Mouse (Mus musculus): ENCODE measurements at regions not wholly inside any gene's neighbourhood (a gene's known extent, or its start where the extent isn't known, plus 50 kb on each side); places are given as distances from the start of the nearest gene placed in this dataset.
A peak's percentile ranks its signal among the peaks of the same experiment; 100 is the strongest.

DNA sequence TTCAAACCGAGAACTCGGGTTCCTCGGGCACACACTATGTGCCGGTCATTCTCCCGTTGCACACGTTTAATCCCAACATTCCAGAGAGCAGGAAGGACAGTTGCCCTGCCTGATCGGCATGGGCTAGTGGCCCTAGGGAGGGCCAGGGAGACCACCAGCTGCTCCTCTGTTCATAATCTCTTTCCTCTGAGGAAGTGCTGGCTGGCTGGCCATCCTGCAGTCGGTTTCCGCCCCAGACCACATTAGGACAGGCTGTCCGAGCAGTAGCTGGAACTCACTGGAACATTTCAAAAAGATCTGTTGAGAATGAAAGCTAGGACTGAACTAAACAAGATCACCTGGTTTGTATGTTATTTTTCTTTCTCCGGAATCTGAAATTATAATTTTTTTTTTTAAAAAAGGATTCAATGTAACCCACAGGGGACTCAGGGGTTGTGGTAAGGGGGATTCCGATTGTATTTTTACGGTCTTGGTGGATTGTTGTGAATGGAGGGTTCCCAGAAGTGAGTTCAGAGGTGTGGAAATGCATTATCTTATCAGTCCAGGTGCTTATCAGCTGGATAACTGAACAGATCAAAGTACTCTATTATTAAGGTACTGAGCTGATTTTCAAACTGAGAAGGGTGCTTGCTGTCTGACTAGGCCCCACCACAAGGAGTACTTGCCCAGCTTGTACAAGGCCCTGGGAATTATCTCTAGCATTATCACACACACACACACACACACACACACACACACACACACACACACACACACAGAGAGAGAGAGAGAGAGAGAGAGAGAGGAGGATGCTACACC is 131.4 kb downstream of the Ly86 start:
- 9% methylated on average over 13 of the region's 13 CpGs for WGBS (ENCODE audit: insufficient replicate concordance)
- no peaks in the 10 kb centered on the region for H3K36me3 ChIP-seq (replicated peaks; ENCODE audit: control insufficient read depth, insufficient read depth, low read depth)
- H3K9ac ChIP-seq (replicated peaks), result no peak overlapping the region
- no peak overlapping the region for H3K4me3 ChIP-seq (ENCODE audit: insufficient read depth in 1 of 2, low read depth in 2 of 2, low read length in 2 of 2)
- H3K9me3 ChIP-seq (ENCODE audit: control insufficient read depth, low read length), result no peaks in the 10 kb centered on the region
- H3K27me3 ChIP-seq (ENCODE audit: control insufficient read depth, insufficient read depth, low read length), result no peaks in the 10 kb centered on the region
- ATAC-seq (ENCODE audit: insufficient read depth), result no peak
- TF ChIP-seq CTCF (IDR thresholded peaks at IDR 0.05; ENCODE audit: low read depth), result no peak
- H3K4me1 ChIP-seq (replicated peaks; ENCODE audit: control insufficient read depth in 2 of 2, insufficient read depth in 2 of 2, low read length in 1 of 2), result peaks cover 2 to 19% of the 10 kb centered on the region in 2 experiments; a peak in 2 of 4 replicates
- H3K4me2 ChIP-seq (ENCODE audit: low read depth), result 0 out of 2 replicates have a peak overlapping the region, but pooled peaks have one; percentile 13
- no peak for DNase-seq (ENCODE audit: low read depth in 3 of 3, low spot score in 3 of 3)
- H3K27ac ChIP-seq, result no peak overlapping the region

DNA sequence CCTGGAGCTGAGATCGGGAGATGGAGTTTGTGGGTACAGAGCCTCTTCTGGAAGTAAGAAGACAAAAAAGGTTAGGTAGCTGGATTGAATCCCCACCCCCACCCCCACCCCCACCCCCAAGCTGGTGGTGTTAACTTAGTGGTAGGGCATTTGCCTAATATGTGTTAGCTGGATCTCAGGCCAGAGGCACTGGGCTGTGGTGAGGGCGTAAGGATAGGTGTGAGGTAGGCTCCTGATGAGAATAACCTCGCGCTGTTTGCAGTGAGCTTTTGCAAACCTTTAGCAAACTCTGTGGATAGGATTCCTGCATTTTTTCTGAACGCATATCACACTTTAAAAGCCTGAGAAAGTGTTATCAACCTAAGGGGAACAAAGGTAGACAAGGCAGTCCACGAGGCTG is 132.3 kb downstream of the Ly86 start:
- no peaks in the 10 kb centered on the region for H3K27me3 ChIP-seq (ENCODE audit: control insufficient read depth, insufficient read depth, low read length)
- 16% methylated on average over 6 of the region's 6 CpGs for WGBS (ENCODE audit: insufficient replicate concordance)
- H3K9me3 ChIP-seq (ENCODE audit: control insufficient read depth, low read length), result no peaks in the 10 kb centered on the region
- H3K36me3 ChIP-seq (replicated peaks; ENCODE audit: control insufficient read depth, insufficient read depth, low read depth), result no peaks in the 10 kb centered on the region
- TF ChIP-seq CTCF (IDR thresholded peaks at IDR 0.05; ENCODE audit: low read depth), result no peak
- TF ChIP-seq EP300 (IDR thresholded peaks at IDR 0.05; ENCODE audit: low read depth), result no peak
- peak overlapping the region; percentile 29; the same call in 1 of the 2 replicates for H3K4me2 ChIP-seq (ENCODE audit: low read depth)
- H3K9ac ChIP-seq (replicated peaks), result no peak overlapping the region
- ATAC-seq (ENCODE audit: insufficient read depth) (no peak), DNase-seq (ENCODE audit: low read depth in 3 of 3, low spot score in 3 of 3) (no peak)
- no peak overlapping the region for H3K27ac ChIP-seq
- H3K4me1 ChIP-seq (replicated peaks; ENCODE audit: control insufficient read depth in 2 of 2, insufficient read depth in 2 of 2, low read length in 1 of 2), result peaks cover 2 to 19% of the 10 kb centered on the region in 2 experiments; a peak in 2 of 4 replicates
- no peak overlapping the region for H3K4me3 ChIP-seq (ENCODE audit: insufficient read depth in 1 of 2, low read depth in 2 of 2, low read length in 2 of 2)

DNA sequence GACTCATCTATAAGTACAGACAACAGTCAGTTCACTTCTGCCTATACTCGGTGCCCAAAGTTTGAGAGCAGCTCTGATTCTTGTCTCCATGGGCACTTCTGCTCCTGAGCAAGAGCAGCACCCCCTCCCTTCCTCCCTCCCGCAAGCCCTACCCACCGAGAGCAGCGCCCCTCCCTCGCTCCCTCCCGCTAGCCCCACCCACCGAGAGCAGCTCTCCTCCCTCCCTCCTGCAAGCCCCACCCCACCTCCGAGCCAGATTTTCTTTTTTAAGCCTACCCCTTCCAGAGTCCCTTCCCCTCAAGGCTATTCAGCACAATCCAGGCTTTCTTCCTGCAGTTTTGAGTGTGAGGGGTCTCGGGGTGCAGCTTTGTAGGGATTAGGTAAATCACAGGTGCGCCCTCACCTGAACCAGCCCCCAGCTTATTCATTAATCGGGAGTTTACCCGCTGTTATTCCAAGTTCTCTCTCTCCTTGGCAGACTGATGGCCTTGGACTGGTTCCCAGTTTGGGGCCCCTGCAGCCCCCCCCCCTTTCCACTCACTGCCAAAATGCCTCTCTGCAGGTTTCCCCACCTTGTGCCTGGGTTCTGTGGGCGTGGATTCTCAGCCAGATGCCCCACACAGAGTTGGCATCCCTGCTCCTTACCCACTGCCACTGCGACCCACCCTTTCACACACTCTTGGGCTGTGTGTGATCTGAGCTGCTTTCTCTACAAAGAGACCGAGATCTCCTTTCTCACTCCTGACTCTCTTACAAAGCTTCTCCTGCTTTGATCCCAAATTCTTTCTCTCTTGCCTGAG is 132.9 kb downstream of the Ly86 start:
- WGBS (ENCODE audit: insufficient replicate concordance), result 13% methylated on average over 15 of the region's 15 CpGs
- TF ChIP-seq CTCF (IDR thresholded peaks at IDR 0.05; ENCODE audit: low read depth) (no peak), EP300 (IDR thresholded peaks at IDR 0.05; ENCODE audit: low read depth) (no peak)
- Histone ChIP-seq H3K27me3 (ENCODE audit: control insufficient read depth, insufficient read depth, low read length) (no peaks in the 10 kb centered on the region), H3K27ac (no peak overlapping the region), H3K9ac (replicated peaks) (no peak overlapping the region), H3K9me3 (ENCODE audit: control insufficient read depth, low read length) (no peaks in the 10 kb centered on the region), H3K4me3 (ENCODE audit: insufficient read depth in 1 of 2, low read depth in 2 of 2, low read length in 2 of 2) (peak overlapping the region; percentile 14 to 15; a peak in 1 of 4 replicates), H3K36me3 (replicated peaks; ENCODE audit: control insufficient read depth, insufficient read depth, low read depth) (no peaks in the 10 kb centered on the region), H3K4me2 (ENCODE audit: low read depth) (peak overlapping the region; percentile 38), H3K4me1 (replicated peaks; ENCODE audit: control insufficient read depth in 2 of 2, insufficient read depth in 2 of 2, low read length in 1 of 2) (peaks cover 2 to 19% of the 10 kb centered on the region in 2 experiments; a peak in 2 of 4 replicates)
- no peak for DNase-seq (ENCODE audit: low read depth in 3 of 3, low spot score in 3 of 3)
- ATAC-seq (ENCODE audit: insufficient read depth), result peak; percentile 23; the same call in 1 of the 2 replicates

DNA sequence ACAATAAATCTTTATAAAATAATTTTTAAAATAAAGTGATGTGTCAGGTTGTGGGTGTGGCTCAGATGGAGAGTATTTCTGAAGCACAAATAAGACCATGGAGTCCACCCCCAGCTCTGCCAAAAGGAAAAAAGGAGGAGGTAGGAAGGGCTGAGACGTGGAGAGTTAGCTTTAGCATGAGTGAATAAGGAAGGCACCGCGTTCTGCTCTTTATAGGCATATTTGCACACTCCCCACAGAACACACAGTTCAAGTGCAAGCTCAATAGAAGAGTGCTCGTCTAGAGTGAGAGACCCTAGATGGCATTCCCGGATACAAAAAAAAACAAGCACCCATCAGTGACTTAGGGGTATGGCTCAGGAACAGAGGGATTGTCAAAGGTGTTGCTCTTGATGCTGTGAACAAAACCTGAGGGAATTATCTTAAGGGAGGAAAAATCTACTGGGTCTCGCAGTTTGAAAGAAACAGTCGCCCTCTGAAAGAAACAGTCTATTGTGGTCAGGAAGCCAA is 134.2 kb downstream of the Ly86 start:
- Histone ChIP-seq H3K4me2 (ENCODE audit: low read depth) (no peak overlapping the region), H3K9ac (replicated peaks) (no peak overlapping the region), H3K36me3 (replicated peaks; ENCODE audit: control insufficient read depth, insufficient read depth, low read depth) (no peaks in the 10 kb centered on the region), H3K9me3 (ENCODE audit: control insufficient read depth, low read length) (no peaks in the 10 kb centered on the region), H3K27ac (no peak overlapping the region), H3K4me3 (ENCODE audit: insufficient read depth in 1 of 2, low read depth in 2 of 2, low read length in 2 of 2) (no peak overlapping the region), H3K27me3 (ENCODE audit: control insufficient read depth, insufficient read depth, low read length) (no peaks in the 10 kb centered on the region), H3K4me1 (replicated peaks; ENCODE audit: control insufficient read depth in 2 of 2, insufficient read depth in 2 of 2, low read length in 1 of 2) (peaks cover 2 to 19% of the 10 kb centered on the region in 2 experiments; a peak in 2 of 4 replicates)
- TF ChIP-seq CTCF (IDR thresholded peaks at IDR 0.05; ENCODE audit: low read depth), result no peak
- no peak for TF ChIP-seq EP300 (IDR thresholded peaks at IDR 0.05; ENCODE audit: low read depth)
- DNase-seq (ENCODE audit: low read depth in 3 of 3, low spot score in 3 of 3), result no peak
- WGBS (ENCODE audit: insufficient replicate concordance), result 70% methylated on average over 7 of the region's 7 CpGs
- ATAC-seq (ENCODE audit: insufficient read depth), result no peak

DNA sequence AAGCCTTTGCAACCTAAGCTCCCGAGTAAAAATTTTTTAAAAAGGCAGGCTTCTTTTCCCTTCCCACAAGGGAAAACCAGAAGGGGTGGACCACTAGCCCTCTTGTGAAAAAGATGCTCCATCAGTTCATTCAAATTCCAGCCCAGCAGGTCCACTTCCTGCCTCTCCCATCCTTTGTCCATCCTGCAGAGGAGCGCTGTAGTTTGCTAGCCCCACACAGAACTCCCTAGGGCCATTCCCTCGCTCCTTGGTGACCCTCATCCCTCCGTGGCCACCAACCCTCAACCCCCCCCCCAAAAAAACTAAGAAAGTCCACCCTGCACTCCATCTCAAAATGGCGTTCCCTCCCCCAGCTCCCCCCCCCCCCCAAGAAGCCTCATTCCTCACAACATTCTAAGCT is 136.5 kb downstream of the Ly86 start:
- ATAC-seq (ENCODE audit: insufficient read depth) (no peak), DNase-seq (ENCODE audit: low read depth in 3 of 3, low spot score in 3 of 3) (no peak)
- 35% methylated on average over 5 of the region's 5 CpGs for WGBS (ENCODE audit: insufficient replicate concordance)
- H3K27ac ChIP-seq, result no peak overlapping the region
- H3K9me3 ChIP-seq (ENCODE audit: control insufficient read depth, low read length), result no peaks in the 10 kb centered on the region
- TF ChIP-seq EP300 (IDR thresholded peaks at IDR 0.05; ENCODE audit: low read depth), result no peak
- TF ChIP-seq CTCF (IDR thresholded peaks at IDR 0.05; ENCODE audit: low read depth), result no peak
- H3K9ac ChIP-seq (replicated peaks), result no peak overlapping the region
- no peak overlapping the region for H3K4me2 ChIP-seq (ENCODE audit: low read depth)
- H3K4me1 ChIP-seq (replicated peaks; ENCODE audit: control insufficient read depth in 2 of 2, insufficient read depth in 2 of 2, low read length in 1 of 2), result peaks cover 1 to 10% of the 10 kb centered on the region in 2 experiments; a peak in 2 of 4 replicates
- H3K27me3 ChIP-seq (ENCODE audit: control insufficient read depth, insufficient read depth, low read length), result no peaks in the 10 kb centered on the region
- no peaks in the 10 kb centered on the region for H3K36me3 ChIP-seq (replicated peaks; ENCODE audit: control insufficient read depth, insufficient read depth, low read depth)
- no peak overlapping the region for H3K4me3 ChIP-seq (ENCODE audit: insufficient read depth in 1 of 2, low read depth in 2 of 2, low read length in 2 of 2)

Measured in liver, embryonic 14.5 days (tissue).